Mouse (Mus musculus): ENCODE results near the gene Rras2.
A peak's percentile ranks its signal among the peaks of the same experiment; 100 is the strongest.

The Rras2 gene

DNA sequence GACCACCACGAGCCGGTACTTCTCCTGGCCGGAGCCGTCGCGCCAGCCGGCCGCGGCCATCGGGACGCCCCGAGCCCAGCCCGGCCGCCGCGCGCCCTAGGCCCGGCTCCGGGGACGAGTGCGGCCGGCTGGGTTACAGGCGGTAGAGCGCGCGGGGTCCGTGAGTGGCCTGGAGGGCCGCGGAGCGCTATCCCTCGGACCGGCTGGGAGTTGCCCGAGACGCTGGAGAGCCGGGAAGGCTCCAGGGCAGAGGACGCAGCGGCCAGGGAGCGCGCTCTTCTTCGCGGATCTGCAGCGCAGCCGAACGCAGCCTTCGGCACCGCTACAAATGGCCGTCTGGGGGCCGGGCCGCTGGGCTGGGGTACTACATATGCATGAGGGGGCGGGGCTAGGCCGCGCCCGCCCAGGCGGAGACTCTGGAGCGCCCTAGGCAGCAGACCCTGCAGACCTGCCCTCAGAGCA, at the start of gene Rras2:
Rras2 (minus strand) TSS at position 338 of the 462 bp plus-strand sequence.
- DNase-seq (ENCODE audit: low spot score in 2 of 2), result peak; percentile 66 to 84

DNA sequence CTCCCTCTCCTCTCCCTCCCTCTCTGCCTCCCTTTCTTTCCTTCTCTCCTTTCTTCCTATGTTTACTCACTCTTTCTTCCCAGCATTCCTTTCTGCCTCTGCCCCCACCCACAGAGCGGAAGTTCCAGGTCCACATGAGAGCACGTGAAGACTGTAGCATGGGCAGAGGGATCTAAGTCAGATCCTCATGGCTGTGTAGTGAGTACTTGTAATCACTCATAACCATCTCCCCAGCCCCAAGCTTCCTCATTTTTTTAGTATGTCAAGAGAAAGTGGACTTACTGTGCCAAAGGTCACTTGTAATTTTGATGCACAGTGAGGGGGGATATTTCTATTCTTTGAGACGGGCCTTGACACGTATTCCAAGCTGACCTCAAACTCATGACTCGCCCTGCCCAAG, 45.4 kb upstream of the Rras2 start:
- DNase-seq (ENCODE audit: low spot score in 2 of 2), result no peak

DNA sequence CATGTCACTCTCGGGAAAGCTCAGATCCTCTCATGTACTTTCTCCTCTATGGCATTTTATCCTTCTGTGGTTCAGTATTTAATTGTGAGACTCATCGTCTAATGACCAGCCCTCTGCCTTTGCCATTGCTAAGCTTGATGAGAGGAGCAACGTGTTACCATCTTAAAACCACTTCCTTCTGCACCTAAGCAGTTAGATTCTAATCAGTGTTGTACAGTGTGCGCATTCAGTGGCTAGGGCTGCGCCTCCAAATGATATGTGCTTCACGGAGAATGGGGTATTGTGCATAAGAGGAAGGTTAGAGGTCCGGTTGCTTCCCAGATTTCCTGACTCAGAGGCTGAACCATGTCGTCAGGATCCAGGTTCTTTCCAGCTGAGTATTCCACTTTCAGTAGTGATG, 43.5 kb upstream of the Rras2 start:
- DNase-seq (ENCODE audit: low spot score in 2 of 2), result no peak

DNA sequence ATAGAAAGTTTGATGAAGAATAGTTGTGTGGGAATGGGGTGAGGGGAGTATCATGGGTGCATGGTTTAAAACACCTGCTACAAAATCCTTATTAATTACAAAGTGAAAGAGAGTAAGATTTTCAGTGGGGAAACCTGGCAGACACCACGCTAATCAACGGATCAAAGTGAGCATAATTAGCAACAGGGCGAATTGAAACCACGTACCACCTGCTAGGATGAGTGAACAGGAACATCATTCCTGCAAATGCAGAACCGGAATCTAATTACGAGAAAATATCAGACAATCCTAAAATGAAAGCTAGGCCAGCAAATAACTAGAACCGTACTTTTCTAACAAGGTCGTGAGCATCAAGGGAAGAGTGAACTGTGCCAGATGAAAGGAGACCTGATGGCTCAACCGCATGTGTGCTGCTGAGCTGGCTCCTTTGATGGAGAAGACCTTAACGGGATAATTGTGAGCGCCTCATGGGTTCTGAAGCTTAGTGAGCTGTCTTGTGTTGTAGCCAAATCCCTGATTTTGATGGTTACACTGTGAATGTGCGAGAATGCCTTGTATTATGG, 40.2 kb upstream of the Rras2 start:
- DNase-seq (ENCODE audit: low spot score in 2 of 2), result no peak

DNA sequence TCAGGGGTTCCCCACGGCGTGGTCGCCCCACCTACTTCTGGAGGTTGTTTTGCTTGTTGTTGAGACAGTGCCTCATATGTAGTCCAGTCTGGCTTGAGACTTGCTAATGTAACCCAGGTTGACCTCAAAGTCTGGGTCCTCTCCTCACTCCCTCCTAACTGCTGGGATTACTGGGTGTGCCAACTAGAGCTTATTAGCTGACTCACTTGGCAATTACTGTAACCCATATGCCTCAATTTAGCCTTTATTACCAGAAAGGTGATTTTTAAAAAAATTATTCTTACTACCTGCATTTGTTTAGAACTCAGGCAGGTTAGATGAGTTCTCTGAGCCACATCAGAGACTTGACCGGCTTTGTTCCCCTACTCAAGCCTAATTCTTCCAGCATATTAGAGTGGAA, 38.8 kb upstream of the Rras2 start:
- no peak for DNase-seq (ENCODE audit: low spot score in 2 of 2)

DNA sequence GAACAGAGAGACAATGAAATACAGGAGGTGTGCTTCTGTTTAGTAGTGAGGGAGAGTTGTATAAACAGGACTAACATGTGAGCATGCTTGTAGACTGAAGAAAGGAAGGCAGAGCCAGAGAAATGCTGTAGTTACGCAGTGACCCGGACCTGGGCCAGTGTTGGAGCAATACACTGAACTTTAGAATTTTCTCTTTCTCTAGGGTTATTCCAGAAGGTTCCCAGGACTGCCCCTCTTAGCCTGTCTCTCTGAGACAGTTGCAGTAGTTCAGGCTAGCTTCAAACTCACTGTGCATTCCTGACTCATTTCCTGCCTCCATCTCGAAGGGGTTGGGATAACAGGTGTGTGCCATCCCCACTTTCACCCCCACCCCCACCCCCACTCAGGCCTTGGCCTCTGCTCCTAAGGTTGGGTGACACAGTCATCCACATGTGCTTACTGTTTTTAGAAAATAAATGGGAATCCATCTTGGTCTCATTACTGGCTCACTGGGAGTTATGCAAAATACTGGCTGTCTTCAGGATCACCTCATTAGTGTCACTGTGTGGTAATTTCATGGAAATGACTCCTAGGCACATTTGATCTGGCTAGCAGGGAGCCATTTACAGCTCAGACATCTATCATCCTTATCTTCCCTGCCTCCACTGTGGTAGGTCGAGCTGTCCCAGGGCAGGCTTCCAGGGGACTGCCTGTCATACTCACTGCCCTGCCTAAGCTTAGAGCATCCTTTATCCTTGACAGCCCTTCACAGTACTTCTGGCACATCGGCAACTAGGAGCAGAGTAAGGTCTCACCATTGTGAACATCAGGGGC, 37.7 kb upstream of the Rras2 start:
- DNase-seq (ENCODE audit: low spot score in 2 of 2), result no peak

DNA sequence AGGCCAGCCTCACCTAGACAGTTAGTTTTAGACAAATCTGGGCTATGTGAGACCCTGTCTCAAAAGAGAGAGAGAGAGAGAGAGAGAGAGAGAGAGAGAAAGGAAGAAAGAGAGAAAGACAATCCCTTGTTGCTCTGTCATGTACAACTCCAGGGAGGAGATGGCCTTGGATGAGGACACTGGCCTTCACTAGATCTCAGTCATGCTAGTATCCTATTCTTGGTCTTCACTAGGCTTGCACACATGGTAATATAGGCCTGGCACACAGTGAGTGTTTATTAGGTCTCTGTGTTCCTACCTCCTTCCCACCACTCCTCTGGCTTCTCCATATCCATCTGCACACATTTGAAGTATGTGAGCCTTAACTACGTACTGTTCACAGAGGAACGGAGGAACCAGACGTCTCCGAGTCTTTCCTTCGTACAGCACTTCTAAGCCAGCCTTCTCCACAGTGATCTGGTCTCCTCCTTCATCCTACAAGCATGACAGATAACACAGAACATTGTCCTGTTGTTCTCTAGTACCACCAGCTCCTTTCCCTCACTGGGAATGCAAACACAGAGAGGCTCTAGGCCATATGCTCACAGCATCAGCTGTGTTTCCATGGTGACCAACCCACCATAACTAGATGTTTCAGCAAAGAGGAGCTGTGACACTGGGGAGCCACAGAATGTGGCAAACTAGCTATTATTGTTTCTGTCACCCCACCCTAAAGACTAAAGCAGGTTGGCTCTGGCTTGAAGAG, 33.6 kb upstream of the Rras2 start:
- DNase-seq (ENCODE audit: low spot score in 2 of 2), result no peak

DNA sequence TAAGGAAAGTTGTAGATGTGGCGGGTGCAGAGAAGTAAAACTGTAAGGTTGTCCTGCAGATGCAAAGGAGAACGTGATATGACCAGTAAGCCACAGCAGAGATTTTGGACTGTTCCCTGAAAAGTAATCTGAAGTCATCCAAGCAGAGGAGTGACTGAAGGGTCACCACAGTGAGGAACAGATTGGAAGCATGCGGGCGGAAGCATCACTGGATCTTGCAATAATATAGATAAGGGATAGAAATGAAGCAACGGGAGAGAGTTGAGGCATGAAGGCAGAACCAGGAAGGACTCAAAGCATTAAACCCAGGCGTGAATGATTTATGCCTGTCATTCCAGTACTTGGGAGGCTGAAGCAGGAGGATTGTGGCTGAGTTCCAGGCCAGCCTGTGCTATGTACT, 32.0 kb upstream of the Rras2 start:
- no peak for DNase-seq (ENCODE audit: low spot score in 2 of 2)

DNA sequence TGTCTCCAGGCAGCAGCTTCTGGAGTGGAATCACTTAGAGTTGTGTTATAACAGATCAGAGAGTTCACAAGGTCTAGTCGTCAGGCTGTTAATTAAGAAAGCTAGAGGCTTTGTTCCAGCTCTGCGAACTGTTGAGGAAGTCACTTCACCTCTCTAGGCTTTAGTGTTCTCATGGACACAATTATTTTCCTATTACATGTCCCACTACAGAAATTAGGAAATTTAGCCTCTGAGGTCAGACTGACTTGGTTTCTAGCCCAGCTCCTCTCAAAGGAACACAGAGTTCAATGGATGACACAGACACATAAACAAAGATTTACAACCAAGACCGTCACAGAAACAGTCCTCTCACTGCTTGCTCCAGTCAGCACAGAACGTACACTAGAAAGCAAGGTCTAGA, 31.6 kb upstream of the Rras2 start:
- DNase-seq (ENCODE audit: low spot score in 2 of 2), result no peak

DNA sequence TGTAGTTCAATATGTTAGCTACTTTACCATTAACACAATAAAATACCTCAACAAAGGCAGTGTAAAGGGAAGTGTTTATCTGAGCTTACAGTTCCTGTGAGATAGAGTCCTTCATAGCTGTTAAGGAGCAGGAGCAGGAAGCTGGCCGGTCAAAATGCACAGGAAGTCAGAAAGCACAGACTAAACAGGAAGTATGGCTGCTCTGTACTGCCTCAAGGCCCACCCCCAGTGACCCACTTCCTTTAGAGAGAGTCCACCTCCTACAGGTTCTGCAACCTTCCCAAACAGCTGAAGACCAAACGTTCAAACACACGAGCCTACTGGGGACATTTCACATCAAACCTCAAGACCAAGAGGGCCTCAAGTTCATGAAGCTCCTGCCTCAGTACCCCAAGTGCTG, 28.3 kb upstream of the Rras2 start:
- no peak for DNase-seq (ENCODE audit: low spot score in 2 of 2)

DNA sequence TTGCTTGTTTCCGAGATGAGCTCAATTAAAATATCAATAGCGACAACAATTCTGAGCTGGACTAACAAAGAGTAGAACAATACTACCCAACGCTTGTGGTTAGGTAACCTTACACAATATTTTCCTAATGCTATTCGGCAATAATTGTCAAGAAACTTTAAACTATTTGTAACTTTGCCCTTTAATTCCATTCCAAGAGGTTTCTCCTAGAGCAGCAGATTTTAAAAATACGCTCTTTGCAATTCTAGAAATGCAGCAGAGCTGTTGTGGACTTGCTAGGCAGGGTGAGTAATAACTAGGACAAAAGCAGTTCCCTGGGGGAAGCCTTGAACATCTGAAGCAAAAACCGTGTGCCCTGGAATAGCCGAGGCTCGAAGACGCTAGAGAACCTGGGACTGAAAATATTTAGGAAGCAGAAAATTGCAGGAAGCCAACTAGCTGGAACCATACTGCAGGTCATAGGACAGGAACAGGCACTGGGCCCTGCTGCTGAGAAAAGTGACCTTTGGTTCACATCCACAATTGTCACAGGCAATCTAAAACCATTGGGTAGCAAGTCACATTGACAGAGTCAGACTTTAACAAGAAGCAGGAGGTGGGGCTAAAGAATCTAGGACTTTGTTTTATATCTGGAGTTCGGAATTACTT, 24.7 kb upstream of the Rras2 start:
- no peak for DNase-seq (ENCODE audit: low spot score in 2 of 2)

DNA sequence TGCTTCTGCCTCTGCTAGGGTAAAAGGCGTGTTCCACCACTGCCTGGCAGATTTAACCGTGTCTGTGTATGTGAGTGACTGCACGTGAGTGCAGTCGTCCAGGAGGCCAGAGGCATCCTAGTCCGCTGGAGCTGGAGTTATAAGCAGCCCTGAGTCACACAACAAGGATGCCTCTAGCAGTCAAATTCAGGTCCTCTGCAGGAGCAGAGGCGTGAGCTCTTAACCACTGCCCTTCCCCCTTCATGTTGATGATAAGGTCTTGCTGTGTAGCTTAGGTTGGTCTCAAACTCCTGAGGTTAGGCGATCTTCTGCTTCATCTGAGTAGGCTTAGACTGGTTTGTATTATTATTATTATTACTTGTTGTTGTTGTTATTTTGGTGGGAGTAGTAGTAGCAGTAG, 22.4 kb upstream of the Rras2 start:
- DNase-seq (ENCODE audit: low spot score in 2 of 2), result no peak

DNA sequence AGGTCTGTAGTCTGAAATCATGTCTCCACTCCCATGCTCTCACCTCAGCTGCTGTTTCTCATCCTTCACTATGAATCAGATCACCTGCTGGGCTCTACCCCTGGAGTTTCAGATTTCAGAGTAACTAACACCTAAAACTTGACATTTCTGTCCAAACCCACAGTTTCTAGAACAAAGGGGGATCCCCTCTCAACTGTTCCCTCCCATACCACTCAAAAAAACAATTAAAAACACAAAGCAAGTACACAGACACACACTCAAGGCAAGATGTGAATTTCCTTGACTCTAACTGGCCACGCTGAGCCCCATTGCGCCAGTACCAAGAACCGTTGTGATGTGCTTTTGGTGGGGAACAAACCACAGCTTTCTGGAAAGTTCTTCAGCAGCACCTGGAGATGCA, 21.8 kb upstream of the Rras2 start:
- no peak for DNase-seq (ENCODE audit: low spot score in 2 of 2)

DNA sequence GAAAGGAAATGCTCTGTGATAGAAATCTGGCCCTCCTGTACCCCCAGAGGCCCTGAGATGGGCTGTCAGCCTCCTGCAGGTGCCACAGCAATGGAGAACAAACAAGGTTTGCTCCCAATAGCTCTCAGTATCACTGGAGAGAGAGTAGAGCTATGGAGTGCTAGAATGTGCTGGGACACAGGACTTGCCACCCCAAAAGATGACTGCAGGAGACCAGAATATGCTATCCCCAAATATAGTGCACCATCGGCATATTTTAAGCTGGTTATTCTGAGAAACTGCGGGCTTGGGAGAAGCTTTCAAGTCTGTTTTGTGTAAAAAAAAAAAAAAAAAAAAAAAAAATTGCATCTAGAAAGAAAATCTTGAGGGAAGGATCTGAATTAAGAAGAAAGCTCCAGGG, 20.7 kb upstream of the Rras2 start:
- DNase-seq (ENCODE audit: low spot score in 2 of 2), result no peak

DNA sequence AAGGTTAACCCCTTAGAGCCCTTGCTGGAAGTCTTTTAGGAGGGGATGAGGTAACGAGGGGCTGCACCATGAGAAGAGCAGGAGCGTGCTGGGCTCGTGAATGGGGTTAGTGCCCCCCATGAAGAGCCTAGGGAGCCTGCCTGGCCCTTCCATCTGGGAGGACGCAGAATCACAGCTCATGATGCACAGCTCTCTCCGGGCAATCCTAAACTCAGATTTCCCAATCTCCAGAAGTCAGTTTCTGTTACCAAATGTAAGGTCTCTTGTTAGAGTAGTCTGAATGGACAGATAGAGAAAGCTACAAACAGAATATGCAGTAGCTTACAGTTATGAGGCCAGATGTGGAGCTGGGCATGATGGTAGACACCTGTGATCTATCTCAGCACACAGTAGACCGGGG, 17.6 kb upstream of the Rras2 start:
- no peak for DNase-seq (ENCODE audit: low spot score in 2 of 2)

DNA sequence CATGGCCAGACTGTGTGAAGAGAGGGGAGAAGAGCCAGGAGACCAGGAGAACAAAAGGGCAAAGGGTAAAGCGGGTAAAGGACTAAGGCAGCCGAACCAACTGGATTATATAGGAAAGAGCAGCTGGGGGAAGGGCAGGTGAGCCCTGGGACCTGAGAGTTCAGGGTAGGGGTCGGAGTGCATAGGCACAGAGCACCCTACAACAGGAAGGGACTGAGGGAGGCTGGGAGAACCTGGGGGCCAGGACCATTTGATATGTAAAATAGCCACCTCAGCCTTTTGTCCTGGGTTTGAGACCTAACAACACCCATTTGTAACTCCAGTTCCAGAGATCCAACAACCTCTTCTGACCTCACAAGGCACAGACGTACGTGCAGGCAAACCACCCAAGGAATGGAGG, 16.4 kb upstream of the Rras2 start:
- DNase-seq (ENCODE audit: low spot score in 2 of 2), result no peak

DNA sequence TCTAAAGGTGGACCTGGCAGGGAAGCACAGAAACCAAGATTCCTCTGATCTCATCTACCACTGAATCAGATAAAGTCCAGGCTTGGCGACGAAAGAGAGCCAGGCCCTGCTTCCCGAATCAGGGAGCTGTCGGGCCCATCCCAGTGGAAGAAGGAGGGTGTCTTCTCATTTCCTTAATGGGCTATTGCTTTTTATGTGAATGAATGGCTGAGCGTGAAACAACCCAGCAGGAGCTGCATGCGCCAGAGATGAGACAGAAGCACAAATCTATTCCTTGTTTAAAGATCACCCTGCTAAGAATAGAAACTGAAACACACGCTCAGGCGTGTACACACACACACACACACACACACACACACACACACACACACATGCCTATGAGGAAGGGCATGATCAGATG, 14.7 kb upstream of the Rras2 start:
- DNase-seq (ENCODE audit: low spot score in 2 of 2), result no peak

DNA sequence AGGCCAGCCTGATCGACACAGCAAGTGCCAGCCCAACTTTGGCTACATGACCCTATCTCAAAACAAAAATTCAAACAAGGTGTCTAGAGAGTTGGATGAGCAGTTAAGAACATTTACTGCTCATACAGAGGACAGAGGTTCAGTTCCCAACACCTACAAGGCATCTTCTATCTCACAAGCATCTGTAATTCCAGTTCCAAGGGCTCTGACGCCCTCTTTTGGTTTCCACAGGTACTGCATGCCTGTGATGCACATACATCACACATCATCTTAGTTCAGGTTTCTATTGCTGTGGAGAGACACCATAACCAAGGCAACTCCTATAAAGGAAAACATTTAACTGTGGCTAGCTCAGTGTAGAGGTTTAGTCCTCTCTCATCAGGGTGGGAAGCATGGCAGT, 11.7 kb upstream of the Rras2 start:
- DNase-seq (ENCODE audit: low spot score in 2 of 2), result no peak

DNA sequence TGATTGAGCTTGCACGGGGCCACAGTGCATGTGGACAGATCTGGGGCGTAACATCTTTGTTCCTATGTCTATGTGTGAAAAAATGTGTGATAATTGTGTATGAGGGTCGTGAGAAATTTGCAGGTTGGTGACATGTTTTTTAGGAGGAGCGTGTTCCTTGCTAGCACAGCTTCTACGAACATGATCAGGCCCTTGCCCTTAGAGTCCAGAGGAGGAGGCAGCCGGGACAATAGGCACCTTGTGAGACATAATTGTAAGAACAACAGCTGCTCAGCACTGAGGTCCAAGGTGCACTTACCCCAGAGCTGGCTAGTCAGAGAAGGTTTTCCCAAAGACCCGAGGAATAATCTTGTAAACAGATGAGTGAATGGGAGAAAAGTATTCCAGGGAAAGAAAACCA, 599 bp upstream of the Rras2 start:
- DNase-seq (ENCODE audit: low spot score in 2 of 2), result no peak

DNA sequence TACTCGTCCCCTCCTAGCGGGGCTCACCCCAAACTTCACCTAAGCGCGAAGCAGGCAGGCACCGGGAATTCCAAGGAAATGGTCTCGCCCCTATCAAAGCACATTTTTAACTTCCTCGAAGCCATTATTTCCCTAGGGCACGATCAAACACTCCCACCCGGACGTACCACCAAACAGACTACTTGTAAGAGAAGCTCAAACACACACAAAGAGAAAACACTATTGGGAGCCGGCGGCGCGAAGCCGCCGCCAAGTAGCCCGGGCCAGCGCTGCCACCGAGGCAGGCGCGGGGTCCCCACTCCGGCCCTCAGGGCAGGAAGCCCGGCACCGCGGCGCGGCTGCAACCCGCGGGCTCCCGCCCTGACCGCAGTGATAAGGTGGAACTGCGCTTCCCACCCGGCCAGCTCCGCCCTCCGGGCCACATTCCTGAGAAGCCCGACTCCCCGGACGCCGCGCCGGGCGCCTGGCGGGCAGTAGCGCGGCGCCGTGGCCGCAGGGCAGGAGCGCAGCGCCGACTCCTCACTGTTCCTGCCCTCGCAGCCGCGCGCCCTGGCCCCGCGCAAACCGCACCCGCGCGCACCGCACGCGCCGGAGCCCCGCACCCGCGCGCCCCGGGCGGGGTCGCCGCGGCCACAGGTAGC, 750 bp downstream of the Rras2 start:
- DNase-seq (ENCODE audit: low spot score in 2 of 2), result peak; percentile 15 to 68

DNA sequence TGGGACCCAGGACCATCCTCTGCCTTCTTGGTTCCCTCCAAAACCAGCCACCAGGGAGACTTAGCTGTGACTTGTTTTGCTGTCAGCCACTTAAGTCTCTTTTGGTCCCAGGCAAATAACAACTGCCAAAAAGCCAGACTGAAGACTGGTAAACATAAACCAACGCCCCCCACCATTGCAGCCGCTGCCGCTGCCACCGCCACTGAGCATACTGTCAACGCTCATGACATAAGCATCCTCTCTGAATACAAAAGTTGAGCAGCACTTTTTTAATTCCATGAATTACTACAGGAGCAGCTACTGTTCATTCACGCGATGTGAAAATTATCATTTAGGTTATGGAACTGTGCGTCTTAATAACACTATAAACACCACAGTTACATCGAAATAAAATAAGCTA, 1.6 kb downstream of the Rras2 start:
- no peak for DNase-seq (ENCODE audit: low spot score in 2 of 2)

DNA sequence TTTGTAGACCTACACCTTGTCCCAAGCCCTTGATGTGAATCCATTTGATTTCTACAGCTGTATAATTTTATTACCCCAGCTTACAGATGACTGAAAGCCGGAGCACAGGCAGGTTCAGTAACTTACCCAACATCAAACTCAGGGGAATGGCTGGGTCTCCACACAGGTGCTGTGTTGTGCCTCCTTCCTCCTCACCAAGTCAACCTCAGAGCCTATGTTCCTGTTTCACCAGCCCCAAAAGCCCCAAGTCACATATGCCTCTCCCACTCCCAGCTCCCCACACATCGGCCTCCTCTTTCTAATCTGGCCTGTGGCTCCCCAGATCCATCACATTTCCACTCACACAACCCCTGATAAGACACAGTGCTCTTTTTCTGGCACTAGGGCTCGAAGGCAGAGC, 2.6 kb downstream of the Rras2 start:
- DNase-seq (ENCODE audit: low spot score in 2 of 2), result no peak
